Mouse (Mus musculus): ENCODE measurements around the gene Sun1. TPM values are rescaled to one million over a fixed set of nuclear protein-coding genes. Genes with fewer than 3 reads are reported as not detected.

The Sun1 gene
- polyA plus RNA-seq, 1 experiment, result 125 TPM

DNA sequence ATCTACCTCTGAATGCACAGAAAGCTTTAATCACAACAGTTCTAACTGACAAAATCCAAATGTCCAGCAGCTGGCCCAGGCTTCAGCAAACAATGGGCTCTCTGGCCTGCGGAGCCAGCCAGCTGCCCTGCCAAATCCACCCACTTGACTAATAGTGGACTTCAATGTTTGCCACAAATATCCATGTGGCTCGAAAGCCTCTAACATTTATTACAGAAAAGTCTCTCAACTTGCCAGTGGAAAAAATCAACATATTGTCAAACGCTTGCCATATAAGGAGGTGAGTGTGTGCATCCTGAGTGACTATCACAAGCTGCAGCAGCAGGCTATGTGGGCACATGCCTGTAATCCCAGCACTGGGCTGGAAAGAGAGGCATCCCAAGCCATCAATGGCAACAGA lies 1.7 kb upstream of the Sun1 start:
- Histone ChIP-seq H3K4me3 (ENCODE audit: control insufficient read depth, low read depth, low read length) (no peak overlapping the region), H3K4me1 (ENCODE audit: control insufficient read depth, insufficient read depth, low read length) (peaks cover 14% of the 10 kb centered on the region), H3K36me3 (ENCODE audit: control insufficient read depth, insufficient read depth, low read length) (no peaks in the 10 kb centered on the region), H3K27me3 (ENCODE audit: control insufficient read depth, insufficient read depth, low read length) (no peaks in the 10 kb centered on the region), H3K27ac (ENCODE audit: control insufficient read depth, insufficient read depth, low read depth, low read length) (no peak overlapping the region)
- TF ChIP-seq CTCF (IDR thresholded peaks at IDR 0.05; ENCODE audit: control insufficient read depth, insufficient read depth, insufficient replicate concordance, low read depth, low read length), result no peak
- TF ChIP-seq POLR2A (IDR thresholded peaks at IDR 0.05; ENCODE audit: control insufficient read depth, low read depth, low read length), result no peak

DNA sequence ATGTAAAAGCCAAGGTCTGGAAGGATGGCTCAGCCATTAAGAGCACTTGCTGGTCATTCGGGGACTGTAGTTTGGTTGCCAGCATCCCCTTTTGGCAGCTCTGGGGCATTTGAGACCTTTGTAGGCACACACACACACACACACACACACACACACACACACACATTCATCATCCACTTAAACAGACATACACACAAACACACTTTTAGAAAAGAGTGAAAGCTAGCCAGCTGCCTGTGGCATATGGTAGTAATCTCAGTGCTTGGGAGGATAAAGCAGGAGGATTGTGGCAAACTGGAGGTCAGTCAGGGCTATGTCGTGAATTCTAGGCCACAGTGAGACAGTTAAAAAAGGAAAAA lies 822 bp upstream of the Sun1 start:
- H3K36me3 ChIP-seq (ENCODE audit: control insufficient read depth, insufficient read depth, low read length), result no peaks in the 10 kb centered on the region
- TF ChIP-seq CTCF (IDR thresholded peaks at IDR 0.05; ENCODE audit: control insufficient read depth, insufficient read depth, insufficient replicate concordance, low read depth, low read length) (no peak), POLR2A (IDR thresholded peaks at IDR 0.05; ENCODE audit: control insufficient read depth, low read depth, low read length) (no peak)
- H3K4me1 ChIP-seq (ENCODE audit: control insufficient read depth, insufficient read depth, low read length), result peaks cover 14% of the 10 kb centered on the region
- no peaks in the 10 kb centered on the region for H3K27me3 ChIP-seq (ENCODE audit: control insufficient read depth, insufficient read depth, low read length)
- peak overlapping the region; percentile 93 for H3K4me3 ChIP-seq (ENCODE audit: control insufficient read depth, low read depth, low read length)
- peak overlapping the region; percentile 88 for H3K27ac ChIP-seq (ENCODE audit: control insufficient read depth, insufficient read depth, low read depth, low read length)

DNA sequence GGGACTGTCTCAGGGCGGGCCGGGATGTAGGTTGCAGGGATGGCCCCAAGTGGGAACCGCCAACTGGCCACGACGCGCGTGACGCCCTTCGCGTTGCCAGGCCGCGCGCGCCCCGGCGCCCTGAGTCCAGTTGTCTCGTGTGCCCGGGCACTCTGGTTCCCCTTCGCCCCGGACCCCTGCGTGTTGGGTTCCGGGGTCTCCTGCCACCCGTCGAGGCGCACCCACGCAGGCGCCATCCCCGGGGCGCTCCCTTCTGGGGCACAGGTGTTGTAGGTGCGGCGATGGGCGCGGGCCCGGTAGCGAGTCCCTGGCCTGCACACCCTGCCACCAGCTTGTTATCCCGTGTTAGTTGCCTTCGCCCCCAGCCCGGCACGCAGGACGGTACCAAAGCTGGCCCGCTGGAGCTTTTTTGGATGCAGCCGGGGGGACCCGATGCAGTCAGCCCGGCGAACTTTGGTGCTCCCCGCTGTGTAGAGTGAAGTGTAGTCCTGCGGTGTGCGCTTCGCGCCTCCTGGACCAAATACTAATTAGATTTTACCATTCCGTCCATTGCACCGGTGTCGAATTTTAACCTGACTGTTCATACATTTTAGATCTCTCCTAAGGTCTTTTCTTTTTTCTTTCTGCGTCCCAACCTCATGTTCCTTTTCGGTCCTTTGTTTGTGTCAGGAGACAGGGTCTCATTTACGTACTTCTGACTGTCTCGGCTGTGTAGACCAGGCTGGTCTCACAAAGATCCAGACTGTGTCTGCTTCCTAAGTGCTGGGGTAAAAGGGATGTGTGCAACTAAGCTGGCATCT lies 533 bp downstream of the Sun1 start:
- Histone ChIP-seq H3K27me3 (ENCODE audit: control insufficient read depth, insufficient read depth, low read length) (no peaks in the 10 kb centered on the region), H3K4me1 (ENCODE audit: control insufficient read depth, insufficient read depth, low read length) (peaks cover 14% of the 10 kb centered on the region), H3K27ac (ENCODE audit: control insufficient read depth, insufficient read depth, low read depth, low read length) (peak overlapping the region; percentile 94), H3K36me3 (ENCODE audit: control insufficient read depth, insufficient read depth, low read length) (no peaks in the 10 kb centered on the region), H3K4me3 (ENCODE audit: control insufficient read depth, low read depth, low read length) (peak overlapping the region; percentile 93)
- TF ChIP-seq POLR2A (IDR thresholded peaks at IDR 0.05; ENCODE audit: control insufficient read depth, low read depth, low read length) (peak; percentile 39; the same call in 1 of the 2 replicates), CTCF (IDR thresholded peaks at IDR 0.05; ENCODE audit: control insufficient read depth, insufficient read depth, insufficient replicate concordance, low read depth, low read length) (no peak)

DNA sequence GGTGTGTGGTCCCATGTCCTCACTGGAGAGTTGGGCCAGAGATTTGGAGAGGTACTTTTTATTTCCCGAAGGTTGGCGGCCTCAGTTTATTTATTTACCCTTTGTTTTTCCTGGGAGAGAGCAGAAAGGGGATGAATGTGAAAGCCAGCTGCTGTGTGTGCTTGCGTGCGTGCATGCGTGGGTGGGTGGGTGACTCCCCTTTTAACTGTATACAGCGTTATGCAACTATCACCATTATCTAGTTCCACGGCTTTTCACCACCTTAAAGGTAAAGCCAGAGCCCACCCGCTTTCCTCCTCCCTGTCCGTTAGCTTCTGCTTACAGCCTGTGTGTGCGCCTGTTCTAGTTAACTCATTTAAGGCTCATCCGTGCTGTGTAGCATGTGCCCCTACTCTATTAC lies 1.7 kb downstream of the Sun1 start:
- Histone ChIP-seq H3K36me3 (ENCODE audit: control insufficient read depth, insufficient read depth, low read length) (no peaks in the 10 kb centered on the region), H3K27ac (ENCODE audit: control insufficient read depth, insufficient read depth, low read depth, low read length) (no peak overlapping the region), H3K27me3 (ENCODE audit: control insufficient read depth, insufficient read depth, low read length) (no peaks in the 10 kb centered on the region), H3K4me1 (ENCODE audit: control insufficient read depth, insufficient read depth, low read length) (peaks cover 14% of the 10 kb centered on the region), H3K4me3 (ENCODE audit: control insufficient read depth, low read depth, low read length) (no peak overlapping the region)
- no peak for TF ChIP-seq CTCF (IDR thresholded peaks at IDR 0.05; ENCODE audit: control insufficient read depth, insufficient read depth, insufficient replicate concordance, low read depth, low read length)
- no peak for TF ChIP-seq POLR2A (IDR thresholded peaks at IDR 0.05; ENCODE audit: control insufficient read depth, low read depth, low read length)

DNA sequence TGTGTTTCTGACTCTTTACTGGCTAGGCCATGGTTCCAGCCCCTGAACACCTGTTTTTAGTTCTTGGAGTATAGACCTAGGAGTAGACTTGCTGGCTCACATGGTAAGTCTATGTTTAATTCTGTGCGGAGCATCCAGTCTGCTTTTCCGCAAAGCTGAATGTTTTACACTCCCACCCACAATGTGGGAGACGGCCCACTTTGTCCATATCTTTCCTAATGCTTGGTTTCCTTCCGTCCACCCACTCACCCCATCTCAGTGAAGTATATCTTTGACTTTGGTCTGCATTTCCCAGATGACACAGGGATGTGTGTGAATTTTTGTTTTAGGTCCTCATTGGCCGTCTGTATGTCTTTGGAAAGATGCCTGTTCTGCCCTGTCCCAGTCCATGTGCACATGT lies 2.9 kb downstream of the Sun1 start:
- TF ChIP-seq CTCF (IDR thresholded peaks at IDR 0.05; ENCODE audit: control insufficient read depth, insufficient read depth, insufficient replicate concordance, low read depth, low read length), result no peak
- TF ChIP-seq POLR2A (IDR thresholded peaks at IDR 0.05; ENCODE audit: control insufficient read depth, low read depth, low read length), result no peak
- no peak overlapping the region for H3K27ac ChIP-seq (ENCODE audit: control insufficient read depth, insufficient read depth, low read depth, low read length)
- no peak overlapping the region for H3K4me3 ChIP-seq (ENCODE audit: control insufficient read depth, low read depth, low read length)
- H3K4me1 ChIP-seq (ENCODE audit: control insufficient read depth, insufficient read depth, low read length), result peaks cover 14% of the 10 kb centered on the region
- no peaks in the 10 kb centered on the region for H3K27me3 ChIP-seq (ENCODE audit: control insufficient read depth, insufficient read depth, low read length)
- no peaks in the 10 kb centered on the region for H3K36me3 ChIP-seq (ENCODE audit: control insufficient read depth, insufficient read depth, low read length)

DNA sequence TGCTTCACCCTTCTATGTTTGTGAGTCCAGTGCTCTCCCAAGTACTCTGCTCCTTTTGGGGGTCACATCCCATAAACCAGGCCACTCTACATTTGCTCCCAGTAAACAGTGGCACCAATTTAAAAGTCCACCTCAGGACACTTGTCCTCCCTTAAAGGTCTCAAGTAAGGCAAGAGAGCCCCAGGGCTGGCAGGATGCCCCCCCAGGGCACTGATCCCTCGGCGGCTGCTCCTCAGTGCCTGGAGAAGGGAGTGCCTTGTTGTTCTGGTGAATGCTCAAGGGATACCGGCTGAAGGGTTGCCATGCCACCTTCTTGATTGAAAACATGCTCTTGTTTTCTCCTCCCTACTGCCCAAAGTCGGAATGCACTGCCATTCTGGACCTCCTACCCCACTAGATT lies 5.6 kb downstream of the Sun1 start:
- TF ChIP-seq POLR2A (IDR thresholded peaks at IDR 0.05; ENCODE audit: control insufficient read depth, low read depth, low read length) (no peak), CTCF (IDR thresholded peaks at IDR 0.05; ENCODE audit: control insufficient read depth, insufficient read depth, insufficient replicate concordance, low read depth, low read length) (no peak)
- Histone ChIP-seq H3K4me3 (ENCODE audit: control insufficient read depth, low read depth, low read length) (peak overlapping the region; percentile 36), H3K36me3 (ENCODE audit: control insufficient read depth, insufficient read depth, low read length) (no peaks in the 10 kb centered on the region), H3K4me1 (ENCODE audit: control insufficient read depth, insufficient read depth, low read length) (peaks cover 9% of the 10 kb centered on the region), H3K27me3 (ENCODE audit: control insufficient read depth, insufficient read depth, low read length) (no peaks in the 10 kb centered on the region), H3K27ac (ENCODE audit: control insufficient read depth, insufficient read depth, low read depth, low read length) (no peak overlapping the region)

DNA sequence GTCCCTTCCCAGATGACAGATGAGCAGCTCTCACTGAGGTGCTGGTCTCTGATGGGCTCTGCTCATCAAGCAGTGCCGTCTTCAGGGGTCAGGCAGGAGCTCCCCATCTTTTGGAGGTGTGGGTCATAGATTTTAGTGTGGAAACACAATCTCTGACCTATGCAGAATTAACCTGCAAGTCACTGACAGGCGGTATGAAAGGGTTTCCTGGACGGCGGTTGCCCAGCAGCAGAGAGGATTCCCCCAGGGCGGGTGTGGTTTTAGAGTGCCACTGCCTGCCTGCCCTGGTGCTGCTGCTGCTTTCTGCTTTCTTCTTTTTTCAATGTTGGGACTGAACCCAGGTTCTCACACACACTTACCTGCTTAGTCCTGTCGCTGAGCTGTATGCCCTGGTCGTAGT lies 6.1 kb downstream of the Sun1 start:
- no peaks in the 10 kb centered on the region for H3K36me3 ChIP-seq (ENCODE audit: control insufficient read depth, insufficient read depth, low read length)

More for the DNA sequence above, 6.1 kb downstream of the Sun1 start:
- TF ChIP-seq CTCF (IDR thresholded peaks at IDR 0.05; ENCODE audit: control insufficient read depth, insufficient read depth, insufficient replicate concordance, low read depth, low read length), result no peak
- TF ChIP-seq POLR2A (IDR thresholded peaks at IDR 0.05; ENCODE audit: control insufficient read depth, low read depth, low read length), result no peak
- Histone ChIP-seq H3K27ac (ENCODE audit: control insufficient read depth, insufficient read depth, low read depth, low read length) (no peak overlapping the region), H3K4me3 (ENCODE audit: control insufficient read depth, low read depth, low read length) (peak overlapping the region; percentile 36), H3K4me1 (ENCODE audit: control insufficient read depth, insufficient read depth, low read length) (peaks cover 6% of the 10 kb centered on the region), H3K27me3 (ENCODE audit: control insufficient read depth, insufficient read depth, low read length) (no peaks in the 10 kb centered on the region)
